Mouse (Mus musculus): ENCODE measurements around the gene Aggf1.

Aggf1 gene

DNA sequence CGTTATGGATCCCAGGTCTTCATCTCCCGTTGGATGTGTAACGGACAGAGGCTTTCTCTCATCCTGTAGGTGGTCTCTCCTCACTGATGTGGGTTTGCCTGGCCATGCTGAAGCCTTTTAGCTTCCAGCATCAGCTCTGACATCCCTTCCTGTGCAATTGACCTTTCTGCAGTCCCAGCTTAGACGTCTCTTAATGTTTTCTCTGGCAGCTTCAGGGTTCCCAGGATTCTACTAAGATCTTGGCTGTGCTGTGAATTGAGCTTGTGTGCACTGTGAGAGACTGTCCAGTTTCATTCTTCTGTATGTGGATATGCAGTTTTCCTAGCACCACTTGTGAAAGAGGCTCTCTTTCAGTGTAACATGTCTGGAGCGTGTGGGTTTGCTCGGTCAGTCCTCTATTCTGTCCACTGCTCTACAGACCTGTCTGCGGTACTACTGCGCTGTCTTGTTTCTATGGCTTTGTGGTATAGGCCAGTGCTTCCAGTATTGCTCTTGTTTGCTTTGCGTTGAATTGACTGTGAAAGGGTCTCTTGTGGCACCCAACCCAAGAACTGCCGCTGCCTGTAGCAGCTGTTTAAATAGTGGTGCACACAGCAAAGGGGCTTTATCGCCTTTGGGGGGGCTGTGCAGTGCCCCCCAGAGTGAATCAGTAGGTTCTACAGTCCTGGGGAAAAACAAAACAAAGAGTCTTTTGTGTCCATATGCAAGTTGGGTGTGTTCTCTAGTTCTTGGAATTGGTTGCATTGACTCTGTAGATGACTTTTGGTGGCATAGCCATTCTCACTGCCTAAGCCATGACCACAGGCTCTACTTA lies 42.9 kb downstream of the Aggf1 start:
- DNase-seq: no peak

DNA sequence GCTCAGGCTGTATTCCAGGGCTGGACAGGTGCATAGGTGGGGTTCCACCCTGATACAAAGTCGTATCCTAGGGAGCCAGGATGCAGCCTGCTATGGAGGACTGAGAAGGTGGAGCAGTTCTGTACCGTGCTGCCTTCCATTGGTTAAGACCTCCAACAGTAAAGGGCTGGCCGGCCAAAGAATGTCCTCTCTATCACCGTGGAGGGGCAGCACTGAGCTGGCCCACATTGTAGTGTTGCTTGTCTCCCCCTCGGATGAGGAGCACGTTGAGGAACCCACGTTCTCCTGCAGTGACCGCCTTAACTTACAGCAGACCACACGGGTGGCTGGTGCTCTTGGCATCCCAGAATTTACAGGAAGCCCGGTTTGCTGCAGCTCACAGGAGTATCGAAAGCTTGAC lies 44.6 kb downstream of the Aggf1 start:
- DNase-seq: no peak

DNA sequence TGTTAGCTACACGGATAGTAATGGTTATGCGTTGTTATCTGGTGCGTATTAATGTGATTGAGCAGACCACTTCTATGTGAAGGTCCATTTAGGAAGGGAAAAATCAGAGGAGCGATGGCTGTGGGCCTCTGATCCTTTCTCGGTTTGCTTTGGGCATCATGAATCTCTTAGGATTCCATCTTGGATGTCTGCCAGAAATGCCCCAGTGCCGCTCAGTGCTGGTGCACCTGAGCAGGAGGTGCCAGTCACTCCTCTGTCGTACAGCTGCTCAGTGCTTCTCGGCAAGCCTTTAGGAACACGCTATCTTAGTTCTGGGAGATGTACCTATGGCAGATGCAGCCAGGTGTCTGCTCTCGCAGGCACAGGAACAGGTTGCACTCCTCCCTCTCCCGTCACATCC lies 46.4 kb downstream of the Aggf1 start:
- no peak for DNase-seq

DNA sequence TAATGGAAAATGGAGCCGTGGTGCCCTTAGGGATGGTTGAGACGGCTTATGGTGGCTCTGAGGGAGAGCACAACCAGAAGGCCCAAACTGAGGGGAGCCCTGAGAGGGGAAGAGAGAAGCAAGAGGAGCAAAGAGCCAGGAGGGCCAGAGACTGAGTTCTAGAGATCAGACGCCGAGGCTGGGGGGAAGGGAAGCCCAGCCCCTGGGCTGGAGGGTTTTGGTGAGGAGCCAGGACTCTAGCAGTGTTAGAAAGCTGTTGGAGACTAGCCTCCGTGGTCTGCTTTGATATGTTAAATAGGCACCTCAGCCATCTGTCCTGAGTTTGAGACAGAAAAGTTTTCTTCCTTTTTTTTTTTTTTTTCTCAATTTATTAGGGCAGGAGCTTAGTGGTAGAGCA lies 47.8 kb downstream of the Aggf1 start:
- no peak for DNase-seq

DNA sequence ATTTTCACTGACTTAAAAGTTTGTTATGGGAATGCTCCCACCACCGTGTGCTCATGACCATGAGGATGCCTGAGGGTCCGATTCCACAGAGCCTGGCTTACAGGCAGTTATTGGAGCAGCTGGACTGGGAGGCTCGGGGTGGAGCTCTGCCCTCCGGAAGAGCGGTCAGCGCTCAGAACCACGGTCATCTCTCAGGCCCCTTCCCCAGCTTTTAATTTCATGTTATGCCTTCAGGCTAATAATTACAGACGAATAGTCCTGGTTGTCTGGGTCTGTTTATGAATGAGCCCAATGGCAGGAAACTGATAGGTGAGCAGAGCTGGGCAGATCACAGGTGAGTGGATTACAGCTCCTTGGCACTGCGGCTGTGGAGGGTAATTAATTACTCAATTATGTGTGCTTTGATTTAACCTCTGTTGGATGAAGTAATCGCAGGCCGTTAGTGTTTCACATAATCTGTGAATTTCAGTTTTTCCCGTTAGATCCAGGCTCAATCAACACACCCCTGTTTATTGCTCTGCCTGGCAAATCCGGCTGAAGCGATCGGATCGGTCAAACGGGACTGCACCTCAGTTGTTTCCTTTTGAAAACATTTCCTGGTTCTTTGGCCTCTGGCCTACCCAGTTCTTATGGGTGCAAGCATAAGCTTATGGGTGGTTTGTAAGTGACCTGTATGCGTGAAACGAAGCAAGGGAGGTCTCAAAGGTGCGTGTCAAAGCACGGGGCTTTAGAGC lies 48.4 kb downstream of the Aggf1 start:
- no peak for DNase-seq

DNA sequence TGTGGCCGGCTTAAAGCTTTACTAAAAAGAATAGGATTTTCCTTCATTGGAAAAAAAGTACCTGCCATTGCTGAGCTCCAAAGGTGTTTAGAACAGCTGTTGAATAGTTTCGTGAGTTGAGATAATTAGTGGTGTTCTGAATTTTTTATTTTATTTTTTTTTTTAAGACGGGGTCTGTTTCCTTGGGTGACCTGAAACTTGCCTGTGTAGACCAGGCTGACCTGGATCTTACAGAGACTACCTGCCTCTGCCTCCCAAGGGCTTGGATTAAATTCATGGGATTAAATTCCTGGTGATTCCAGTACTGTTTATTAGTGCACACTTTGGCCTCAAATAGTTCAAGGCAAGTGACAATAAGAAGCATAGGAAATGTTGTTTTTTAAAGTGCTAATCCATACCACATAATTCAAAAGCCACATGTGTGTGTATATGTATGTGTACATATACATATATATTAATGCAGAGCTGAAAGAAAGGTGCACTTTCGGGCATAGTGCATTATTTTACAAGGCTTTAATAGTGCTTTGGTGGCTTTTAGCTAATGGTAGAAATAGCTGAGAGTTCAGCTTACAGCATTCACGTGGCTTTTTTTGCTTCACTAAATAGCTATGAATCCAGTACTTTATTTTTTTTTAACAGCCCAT lies 49.1 kb downstream of the Aggf1 start:
- DNase-seq: peak in 1 of 2 experiments; percentile 31

DNA sequence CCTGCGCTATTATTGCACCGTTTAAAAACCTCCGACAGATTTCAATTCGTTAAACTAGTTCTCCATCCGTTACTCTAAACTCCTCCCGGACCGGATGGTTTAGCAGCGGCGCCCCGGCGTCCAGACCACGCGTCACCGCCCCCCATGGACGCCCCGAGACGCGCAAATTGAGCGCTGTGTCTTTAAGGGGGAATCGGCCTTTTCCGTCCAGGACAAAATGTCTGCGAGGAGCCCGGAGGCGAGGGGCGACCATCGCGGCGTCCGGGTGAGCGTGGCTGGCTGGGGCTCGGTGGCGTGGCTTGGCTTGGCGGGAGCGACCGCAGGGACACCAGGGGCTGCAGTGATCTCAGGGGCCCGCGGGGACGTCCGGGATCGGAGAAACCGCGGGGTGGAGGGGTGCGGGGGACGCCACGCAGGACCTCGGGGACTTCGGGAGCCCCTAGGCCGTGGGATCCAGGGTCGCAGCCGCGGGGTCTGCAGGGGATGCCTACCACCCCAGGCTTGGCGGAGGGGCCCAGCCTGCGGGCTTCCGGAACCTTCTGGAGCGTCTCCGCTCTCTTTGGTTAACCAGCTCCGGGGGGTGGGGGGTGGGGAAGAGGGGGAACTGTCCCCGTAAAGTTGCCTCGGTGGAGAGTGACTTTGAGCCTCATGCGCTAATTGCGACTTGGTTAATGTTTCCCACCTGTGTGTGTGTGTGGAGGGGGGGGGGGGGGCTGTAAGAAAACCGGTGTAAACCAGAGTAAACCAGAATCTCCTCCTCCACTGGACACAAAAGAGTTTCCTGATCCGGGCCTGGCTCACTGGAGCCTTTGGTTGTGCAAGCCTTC lies 49.9 kb downstream of the Aggf1 start:
- DNase-seq: peak; percentile 77 to 78

DNA sequence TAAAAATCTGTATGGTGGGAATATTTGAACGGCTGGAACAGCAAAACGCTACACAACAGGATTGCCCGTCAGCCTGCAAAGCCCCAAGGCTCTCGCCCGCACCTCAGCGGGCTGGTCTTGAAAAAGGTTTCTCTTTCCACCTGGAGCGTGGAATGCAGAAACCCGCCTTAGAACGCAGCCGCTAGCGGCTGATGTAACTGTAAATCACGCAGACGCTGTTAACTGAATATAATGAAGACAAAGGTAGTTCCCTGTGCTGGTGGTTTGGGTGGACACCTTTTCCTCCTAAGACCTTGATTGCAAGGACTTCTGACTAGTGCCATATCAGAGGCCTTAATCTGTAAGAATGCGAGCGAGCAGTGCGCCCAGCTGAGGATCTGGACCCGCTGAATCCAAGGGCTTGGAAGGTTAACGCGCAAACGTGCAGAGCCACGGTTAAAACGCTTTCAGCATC lies 50.5 kb downstream of the Aggf1 start:
- DNase-seq: no peak

DNA sequence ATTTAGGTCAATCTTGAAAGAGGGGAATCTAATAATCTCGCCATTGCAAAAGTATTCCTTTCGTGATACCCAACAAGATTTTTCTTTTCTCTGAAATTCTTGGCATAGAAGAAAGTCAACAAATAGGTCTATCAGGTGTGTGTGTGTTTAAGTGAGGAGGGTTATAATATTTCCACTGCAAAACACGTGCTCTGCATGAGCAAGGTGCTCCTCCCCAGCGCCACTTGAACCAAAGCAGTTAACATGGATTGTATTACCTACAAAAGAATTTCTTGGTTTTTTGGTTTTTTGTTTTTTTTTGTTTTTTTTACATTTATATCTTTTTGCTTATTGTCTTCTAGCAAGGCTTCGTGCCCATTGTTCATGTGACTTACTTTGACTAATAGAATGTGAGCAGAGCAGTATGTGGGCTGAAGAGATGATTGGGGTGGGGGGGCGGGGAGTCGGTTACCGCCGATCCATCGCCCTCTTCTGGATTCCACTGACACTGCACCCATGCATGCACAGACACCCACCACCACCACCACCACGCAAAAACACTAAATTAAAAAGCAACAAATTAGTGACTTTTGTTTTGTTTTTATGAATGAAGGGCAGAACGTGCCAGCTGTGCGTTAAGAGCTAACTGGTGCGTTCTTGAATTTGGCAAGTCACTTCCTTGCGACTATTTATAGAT lies 51.1 kb downstream of the Aggf1 start:
- DNase-seq: peak; percentile 69 to 75

DNA sequence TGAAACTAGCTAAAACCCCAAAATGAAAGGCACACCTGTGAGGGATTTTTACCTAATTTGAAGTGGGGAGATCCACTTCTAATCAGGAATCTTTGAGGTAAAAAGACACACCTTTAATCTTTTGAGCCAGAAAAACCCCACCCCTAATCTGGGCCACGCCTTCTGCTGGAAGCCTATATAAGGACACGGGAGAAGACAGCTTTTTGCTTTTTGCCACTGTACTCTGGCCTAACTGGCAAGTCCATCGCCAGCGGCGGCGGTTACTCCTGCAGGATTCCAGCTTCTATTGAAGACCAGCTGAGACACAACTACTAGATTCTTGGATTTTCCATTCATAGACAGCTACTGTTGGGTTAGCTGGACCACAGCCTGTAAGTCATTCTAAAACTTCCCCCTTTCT lies 51.8 kb downstream of the Aggf1 start, which contains the start of gene Zbed3:
Gene Zbed3 (plus strand): TSS at position 213 of the 400 bp plus-strand sequence.
- DNase-seq: no peak

DNA sequence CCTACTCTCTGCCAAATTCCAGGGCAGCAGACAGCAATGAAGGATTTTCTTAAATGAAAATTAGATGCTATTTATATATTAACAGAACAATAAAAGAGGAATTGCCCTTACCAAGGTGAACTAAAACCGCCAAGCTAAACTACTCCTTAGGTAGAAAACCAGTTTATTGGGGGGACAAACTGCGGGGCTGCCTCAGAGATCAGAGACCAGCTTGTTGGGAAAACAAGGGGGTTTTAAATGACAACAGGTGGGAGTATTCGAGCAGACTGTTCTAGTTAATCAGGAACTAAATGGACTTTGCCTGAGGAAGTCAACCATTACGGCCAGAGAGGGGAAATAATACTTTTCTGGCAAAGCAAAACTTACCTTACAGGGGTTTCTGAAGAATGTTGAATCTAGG lies 54.7 kb downstream of the Aggf1 start:
- DNase-seq: no peak

DNA sequence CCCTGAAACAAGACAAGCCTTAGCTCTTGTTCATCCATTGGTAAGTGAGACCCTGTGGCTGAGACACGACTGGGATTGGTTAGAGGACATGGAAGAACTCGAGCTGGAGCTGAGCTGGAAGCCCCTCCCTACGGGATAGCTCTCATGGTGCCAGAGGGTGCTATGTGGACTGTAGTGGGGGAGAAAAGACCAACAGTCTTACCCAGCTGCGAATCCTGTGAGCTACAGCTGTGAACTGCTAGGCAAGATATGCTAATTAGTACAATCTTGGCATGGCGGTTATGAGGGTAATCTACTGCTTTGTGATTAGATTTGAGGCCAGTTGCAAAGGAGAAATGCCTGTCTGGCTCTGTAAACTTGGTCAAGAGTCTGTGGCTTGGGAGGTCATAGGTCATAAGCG lies 56.0 kb downstream of the Aggf1 start:
- DNase-seq: no peak

DNA sequence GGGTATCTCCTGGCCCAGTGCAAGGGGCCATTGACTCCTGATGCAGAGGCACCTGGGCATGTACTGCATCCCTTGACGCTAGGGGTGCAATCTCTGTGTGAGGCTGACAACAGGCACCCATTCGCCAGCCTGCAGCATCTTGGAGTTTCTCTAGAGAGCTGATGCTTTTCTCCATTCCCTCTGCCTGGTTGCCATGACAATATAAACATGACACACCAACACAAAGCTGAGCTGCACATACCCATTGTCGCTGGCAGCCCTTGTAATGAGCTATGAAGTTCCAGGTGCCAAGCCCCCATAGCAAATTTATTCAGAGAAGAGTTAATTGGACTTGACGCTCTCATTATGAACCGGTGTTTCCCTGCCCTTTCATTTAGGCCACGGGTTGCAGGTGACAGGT lies 63.1 kb downstream of the Aggf1 start:
- no peak for DNase-seq

DNA sequence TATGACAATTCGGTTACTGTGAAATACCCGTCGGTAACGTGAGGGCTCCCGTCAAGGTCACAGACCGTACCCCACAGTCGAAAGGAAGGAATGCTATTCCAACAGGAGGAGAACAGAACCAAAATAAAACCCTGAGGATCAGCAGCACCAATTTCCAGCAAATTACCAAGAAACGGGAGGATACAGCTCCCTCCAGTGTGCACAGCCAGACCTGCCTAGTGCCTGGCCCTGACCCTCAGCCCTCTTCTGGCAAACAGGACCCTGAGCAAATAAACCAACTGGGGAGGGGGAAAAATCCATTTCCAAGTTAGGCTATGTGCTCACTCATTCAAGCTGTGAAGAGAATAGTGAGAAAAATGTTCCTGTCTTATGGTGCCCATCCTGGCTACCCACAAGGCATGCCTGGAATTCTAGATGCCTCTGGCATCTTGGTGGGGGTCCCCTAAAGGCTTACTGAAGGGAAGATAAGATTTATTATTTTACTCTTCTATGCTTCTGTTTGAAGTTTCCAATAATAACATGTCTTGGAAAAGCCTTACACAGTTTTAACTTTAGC lies 68.0 kb downstream of the Aggf1 start:
- DNase-seq: no peak

DNA sequence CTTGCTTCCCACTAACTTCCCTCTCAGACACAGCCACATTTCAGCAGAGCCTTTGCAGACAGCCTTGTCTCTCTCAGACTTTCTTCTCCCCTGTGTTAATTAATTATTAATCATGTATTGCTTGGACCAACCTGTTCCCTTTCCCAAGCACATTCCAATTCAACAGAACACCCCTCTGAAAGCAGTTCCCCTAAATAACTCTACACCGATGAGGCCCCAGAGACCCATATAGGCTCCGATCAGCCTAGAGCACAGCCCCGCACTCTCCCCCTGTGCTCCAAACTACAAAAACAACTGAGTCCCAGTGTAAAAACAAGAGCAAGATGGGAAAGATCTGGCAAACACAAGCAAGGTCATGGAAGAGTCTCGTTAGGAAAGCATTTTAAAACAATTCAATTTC lies 68.6 kb downstream of the Aggf1 start:
- DNase-seq: no peak
